Mouse (Mus musculus) liver, adult 2 months (tissue): Measurements from ENCODE around the gene Faf1. TPM values are rescaled to one million over a fixed set of nuclear protein-coding genes. Genes with fewer than 3 reads are reported as not detected.

Experiments
- DNase-seq: peaks from one replicate; pipeline ENCODE4 v3.0.0-alpha.2; 2011; ENCODE audit warnings: low read depth, low spot score; ENCODE audit errors: extremely low read depth
- H3K27ac ChIP-seq: fragments of 200-500 bp; replicated peaks from 2 replicates; pipeline ENCODE4 v1.5.1; 2012; ENCODE audit warnings: low read depth, mild to moderate bottlenecking, control low read depth, inconsistent platforms, low read length; ENCODE audit not compliant: insufficient read depth
- H3K27me3 ChIP-seq: fragments of 200-500 bp; 2 replicates; pipeline ENCODE4 v1.6.1; 2012; ENCODE audit warnings: mild to moderate bottlenecking, moderate library complexity, low read length, inconsistent platforms; ENCODE audit not compliant: control insufficient read depth, insufficient read depth
- H3K36me3 ChIP-seq: fragments of 200-500 bp; 2 replicates; pipeline ENCODE4 v1.6.1; 2012; ENCODE audit warnings: low read length, inconsistent platforms; ENCODE audit not compliant: control insufficient read depth, insufficient read depth
- H3K4me1 ChIP-seq: fragments of 200-500 bp; 2 replicates; pipeline ENCODE4 v1.6.1; 2011; ENCODE audit warnings: low read length; ENCODE audit not compliant: control insufficient read depth, insufficient read depth
- H3K4me3 ChIP-seq: fragments of 200-500 bp; 2 replicates; pipeline ENCODE4 v1.5.1; 2011; ENCODE audit warnings: low read depth, mild to moderate bottlenecking, control low read depth, low read length, moderate library complexity; ENCODE audit not compliant: insufficient read depth
- H3K79me2 ChIP-seq: fragments of 200-500 bp; 2 replicates; pipeline ENCODE4 v1.6.1; 2012; ENCODE audit warnings: inconsistent platforms, mild to moderate bottlenecking, low read length, moderate library complexity; ENCODE audit not compliant: control insufficient read depth, insufficient read depth
- H3K9ac ChIP-seq: fragments of 200-500 bp; 2 replicates; pipeline ENCODE4 v1.6.1; 2012; ENCODE audit warnings: low read depth, mild to moderate bottlenecking, control low read depth, inconsistent platforms, low read length
- CTCF ChIP-seq: fragments of 200-500 bp; IDR thresholded peaks from 2 replicates; pipeline ENCODE4 v1.5.1; 2011; ENCODE audit warnings: low read depth, low read length, control low read depth
- POLR2A ChIP-seq: fragments of 200-500 bp; IDR thresholded peaks from 2 replicates; pipeline ENCODE4 v1.6.1; 2011; ENCODE audit warnings: low read length, control low read depth; ENCODE audit not compliant: insufficient read depth; ENCODE audit errors: extremely low read depth
- WGBS: fragments of 180-500 bp; shearing (Covaris S2); methylation state at CpG from one replicate; pipeline ENCODE4 v1.1.7; 2018; 5-methylcytosine and 5-hydroxymethylcytosine counted together
- polyA plus RNA-seq: library from polyadenylated mRNA; depleted of rRNA; stranded (reverse); fragments of >200 nt; gene quantifications from 2 replicates; pipeline ENCODE4 v1.2.3, GENCODE M21; 2012
- total RNA-seq: library from RNA; depleted of rRNA; stranded (reverse); fragments of >200 nt; gene quantifications from 2 replicates; pipeline ENCODE4 v1.2.3, GENCODE M21; 2014

The Faf1 gene
- total and polyA plus RNA-seq, 2 experiments = 4.7 to 21.7 TPM

- no peak for DNase-seq
- Histone ChIP-seq H3K36me3 (no peaks in the 10 kb centered on the region), H3K4me1 (no peaks in the 10 kb centered on the region), H3K27ac (no peak overlapping the region), H3K79me2 (no peaks in the 10 kb centered on the region), H3K9ac (no peak overlapping the region), H3K27me3 (no peaks in the 10 kb centered on the region), H3K4me3 (no peak overlapping the region)
- TF ChIP-seq CTCF (no peak), POLR2A (no peak)
Measured at GRCm38 (mm10) chr4:109819455-109819854, 143.1 kb downstream of the Faf1 start.

GRCm38 (mm10) chr4:109829800-109830199 lies 153.4 kb downstream of the Faf1 start:
- Histone ChIP-seq H3K36me3 (peaks cover 7% of the 10 kb centered on the region; the same call in 1 of the 2 replicates), H3K79me2 (no peaks in the 10 kb centered on the region), H3K4me3 (no peak overlapping the region), H3K27ac (no peak overlapping the region), H3K9ac (no peak overlapping the region), H3K27me3 (no peaks in the 10 kb centered on the region), H3K4me1 (no peaks in the 10 kb centered on the region)
- DNase-seq = no peak
- TF ChIP-seq POLR2A (no peak), CTCF (no peak)
- WGBS = 93% methylated on average over 3 of the region's 3 CpGs

- TF ChIP-seq CTCF (no peak), POLR2A (no peak)
- H3K4me1 ChIP-seq = no peaks in the 10 kb centered on the region
- no peaks in the 10 kb centered on the region for H3K79me2 ChIP-seq
- H3K27me3 ChIP-seq = no peaks in the 10 kb centered on the region
- DNase-seq = no peak
- 95% methylated on average over 3 of the region's 3 CpGs for WGBS
- H3K27ac ChIP-seq = no peak overlapping the region
- H3K9ac ChIP-seq = no peak overlapping the region
- H3K36me3 ChIP-seq = peaks cover 11% of the 10 kb centered on the region; the same call in 1 of the 2 replicates
- H3K4me3 ChIP-seq = no peak overlapping the region
Measured at GRCm38 (mm10) chr4:109857851-109858250, 181.5 kb downstream of the Faf1 start.

GRCm38 (mm10) chr4:109858571-109859392 lies 182.4 kb downstream of the Faf1 start:
- 81% methylated on average over 8 of the region's 8 CpGs for WGBS
- Histone ChIP-seq H3K27ac (no peak overlapping the region), H3K79me2 (no peaks in the 10 kb centered on the region), H3K9ac (no peak overlapping the region), H3K36me3 (peaks cover 11% of the 10 kb centered on the region; the same call in 1 of the 2 replicates), H3K4me3 (no peak overlapping the region), H3K27me3 (no peaks in the 10 kb centered on the region), H3K4me1 (no peaks in the 10 kb centered on the region)
- DNase-seq = no peak
- TF ChIP-seq CTCF (no peak), POLR2A (no peak)

GRCm38 (mm10) chr4:109859401-109859800 lies 183.0 kb downstream of the Faf1 start:
- Histone ChIP-seq H3K27ac (no peak overlapping the region), H3K9ac (no peak overlapping the region), H3K79me2 (no peaks in the 10 kb centered on the region), H3K4me3 (no peak overlapping the region), H3K36me3 (peaks cover 11% of the 10 kb centered on the region; the same call in 1 of the 2 replicates), H3K27me3 (no peaks in the 10 kb centered on the region), H3K4me1 (no peaks in the 10 kb centered on the region)
- TF ChIP-seq POLR2A (no peak), CTCF (no peak)
- DNase-seq = no peak
- WGBS = 85% methylated on average over 7 of the region's 7 CpGs

- no peaks in the 10 kb centered on the region for H3K79me2 ChIP-seq
- no peak for DNase-seq
- no peak for TF ChIP-seq CTCF
- no peak for TF ChIP-seq POLR2A
- WGBS = 90% methylated on average over 2 of the region's 2 CpGs
- H3K9ac ChIP-seq = no peak overlapping the region
- H3K36me3 ChIP-seq = peaks cover 11% of the 10 kb centered on the region; the same call in 1 of the 2 replicates
- no peaks in the 10 kb centered on the region for H3K27me3 ChIP-seq
- no peak overlapping the region for H3K27ac ChIP-seq
- no peaks in the 10 kb centered on the region for H3K4me1 ChIP-seq
- no peak overlapping the region for H3K4me3 ChIP-seq
Measured at GRCm38 (mm10) chr4:109860256-109860655, 183.9 kb downstream of the Faf1 start.
